Mouse (Mus musculus): ENCODE measurements at regions not wholly inside any gene's neighbourhood (a gene's known extent, or its start where the extent isn't known, plus 50 kb on each side); places are given as distances from the start of the nearest gene placed in this dataset.

GRCm38 (mm10) chr16:95202126-95202883, 55.1 kb upstream of the Kcnj15 start:
- no peak for DNase-seq (ENCODE audit: low read depth in 3 of 3, low spot score in 3 of 3)
- no peak for ATAC-seq (ENCODE audit: insufficient read depth)
- H3K9me3 ChIP-seq (ENCODE audit: control insufficient read depth, low read length), result no peaks in the 10 kb centered on the region
- no peaks in the 10 kb centered on the region for H3K27me3 ChIP-seq (ENCODE audit: control insufficient read depth, insufficient read depth, low read length)
- H3K27ac ChIP-seq, result no peak overlapping the region
- TF ChIP-seq EP300 (IDR thresholded peaks at IDR 0.05; ENCODE audit: low read depth) (no peak), CTCF (IDR thresholded peaks at IDR 0.05; ENCODE audit: low read depth) (no peak)
- no peaks in the 10 kb centered on the region for H3K4me1 ChIP-seq (replicated peaks; ENCODE audit: control insufficient read depth in 2 of 2, insufficient read depth in 2 of 2, low read length in 1 of 2)
- H3K4me2 ChIP-seq (ENCODE audit: low read depth), result no peak overlapping the region
- no peak overlapping the region for H3K9ac ChIP-seq (replicated peaks)
- H3K4me3 ChIP-seq (ENCODE audit: insufficient read depth in 1 of 2, low read depth in 2 of 2, low read length in 2 of 2), result no peak overlapping the region
- H3K36me3 ChIP-seq (replicated peaks; ENCODE audit: control insufficient read depth, insufficient read depth, low read depth), result no peaks in the 10 kb centered on the region
- 45% methylated on average over 7 of the region's 7 CpGs for WGBS (ENCODE audit: insufficient replicate concordance)

- H3K27me3 ChIP-seq (ENCODE audit: control insufficient read depth, insufficient read depth, low read length), result no peaks in the 10 kb centered on the region
- WGBS (ENCODE audit: insufficient replicate concordance), result 68% methylated on average over 3 of the region's 3 CpGs
- H3K27ac ChIP-seq, result no peak overlapping the region
- no peak for ATAC-seq (ENCODE audit: insufficient read depth)
- TF ChIP-seq EP300 (IDR thresholded peaks at IDR 0.05; ENCODE audit: low read depth) (no peak), CTCF (IDR thresholded peaks at IDR 0.05; ENCODE audit: low read depth) (no peak)
- H3K36me3 ChIP-seq (replicated peaks; ENCODE audit: control insufficient read depth, insufficient read depth, low read depth), result no peaks in the 10 kb centered on the region
- no peaks in the 10 kb centered on the region for H3K4me1 ChIP-seq (replicated peaks; ENCODE audit: control insufficient read depth in 2 of 2, insufficient read depth in 2 of 2, low read length in 1 of 2)
- no peak for DNase-seq (ENCODE audit: low read depth in 3 of 3, low spot score in 3 of 3)
- no peaks in the 10 kb centered on the region for H3K9me3 ChIP-seq (ENCODE audit: control insufficient read depth, low read length)
- no peak overlapping the region for H3K9ac ChIP-seq (replicated peaks)
- H3K4me2 ChIP-seq (ENCODE audit: low read depth), result no peak overlapping the region
- H3K4me3 ChIP-seq (ENCODE audit: insufficient read depth in 1 of 2, low read depth in 2 of 2, low read length in 2 of 2), result no peak overlapping the region
These were observed 54.3 kb upstream of the Kcnj15 start for GRCm38 (mm10) chr16:95203026-95203425.

- ATAC-seq (ENCODE audit: insufficient read depth) (no peak), DNase-seq (ENCODE audit: low read depth in 3 of 3, low spot score in 3 of 3) (no peak)
- H3K27ac ChIP-seq, result no peak overlapping the region
- TF ChIP-seq CTCF (IDR thresholded peaks at IDR 0.05; ENCODE audit: low read depth) (no peak), EP300 (IDR thresholded peaks at IDR 0.05; ENCODE audit: low read depth) (no peak)
- H3K4me1 ChIP-seq (replicated peaks; ENCODE audit: control insufficient read depth in 2 of 2, insufficient read depth in 2 of 2, low read length in 1 of 2), result no peaks in the 10 kb centered on the region
- no peak overlapping the region for H3K4me2 ChIP-seq (ENCODE audit: low read depth)
- no peaks in the 10 kb centered on the region for H3K9me3 ChIP-seq (ENCODE audit: control insufficient read depth, low read length)
- no peaks in the 10 kb centered on the region for H3K27me3 ChIP-seq (ENCODE audit: control insufficient read depth, insufficient read depth, low read length)
- no peak overlapping the region for H3K4me3 ChIP-seq (ENCODE audit: insufficient read depth in 1 of 2, low read depth in 2 of 2, low read length in 2 of 2)
- WGBS (ENCODE audit: insufficient replicate concordance), result 56% methylated on average over 3 of the region's 3 CpGs
- no peaks in the 10 kb centered on the region for H3K36me3 ChIP-seq (replicated peaks; ENCODE audit: control insufficient read depth, insufficient read depth, low read depth)
- no peak overlapping the region for H3K9ac ChIP-seq (replicated peaks)
These were observed 53.6 kb upstream of the Kcnj15 start for GRCm38 (mm10) chr16:95203790-95204189.

GRCm38 (mm10) chr16:95204507-95204906, 52.9 kb upstream of the Kcnj15 start:
- H3K9ac ChIP-seq (replicated peaks), result no peak overlapping the region
- no peaks in the 10 kb centered on the region for H3K36me3 ChIP-seq (replicated peaks; ENCODE audit: control insufficient read depth, insufficient read depth, low read depth)
- H3K9me3 ChIP-seq (ENCODE audit: control insufficient read depth, low read length), result no peaks in the 10 kb centered on the region
- no peak overlapping the region for H3K4me3 ChIP-seq (ENCODE audit: insufficient read depth in 1 of 2, low read depth in 2 of 2, low read length in 2 of 2)
- TF ChIP-seq EP300 (IDR thresholded peaks at IDR 0.05; ENCODE audit: low read depth) (no peak), CTCF (IDR thresholded peaks at IDR 0.05; ENCODE audit: low read depth) (no peak)
- no peak overlapping the region for H3K27ac ChIP-seq
- ATAC-seq (ENCODE audit: insufficient read depth) (no peak), DNase-seq (ENCODE audit: low read depth in 3 of 3, low spot score in 3 of 3) (no peak)
- no peak overlapping the region for H3K4me2 ChIP-seq (ENCODE audit: low read depth)
- H3K4me1 ChIP-seq (replicated peaks; ENCODE audit: control insufficient read depth in 2 of 2, insufficient read depth in 2 of 2, low read length in 1 of 2), result no peaks in the 10 kb centered on the region
- no peaks in the 10 kb centered on the region for H3K27me3 ChIP-seq (ENCODE audit: control insufficient read depth, insufficient read depth, low read length)
- WGBS (ENCODE audit: insufficient replicate concordance), result 75% methylated on average over 6 of the region's 6 CpGs

GRCm38 (mm10) chr16:95206445-95206844, 50.9 kb upstream of the Kcnj15 start:
- Histone ChIP-seq H3K4me2 (ENCODE audit: low read depth) (no peak overlapping the region), H3K36me3 (replicated peaks; ENCODE audit: control insufficient read depth, insufficient read depth, low read depth) (no peaks in the 10 kb centered on the region), H3K4me1 (replicated peaks; ENCODE audit: control insufficient read depth in 2 of 2, insufficient read depth in 2 of 2, low read length in 1 of 2) (no peaks in the 10 kb centered on the region), H3K9ac (replicated peaks) (no peak overlapping the region), H3K9me3 (ENCODE audit: control insufficient read depth, low read length) (no peaks in the 10 kb centered on the region), H3K27ac (no peak overlapping the region), H3K4me3 (ENCODE audit: insufficient read depth in 1 of 2, low read depth in 2 of 2, low read length in 2 of 2) (no peak overlapping the region), H3K27me3 (ENCODE audit: control insufficient read depth, insufficient read depth, low read length) (no peaks in the 10 kb centered on the region)
- DNase-seq (ENCODE audit: low read depth in 3 of 3, low spot score in 3 of 3) (no peak), ATAC-seq (ENCODE audit: insufficient read depth) (no peak)
- WGBS (ENCODE audit: insufficient replicate concordance), result 61% methylated on average over 5 of the region's 5 CpGs
- TF ChIP-seq EP300 (IDR thresholded peaks at IDR 0.05; ENCODE audit: low read depth), result no peak
- no peak for TF ChIP-seq CTCF (IDR thresholded peaks at IDR 0.05; ENCODE audit: low read depth)
